Mouse (Mus musculus): ENCODE results near the gene Sympk. TPM values are rescaled to one million over a fixed set of nuclear protein-coding genes. Genes with fewer than 3 reads are reported as not detected.

The Sympk gene
- total RNA-seq, 2 experiments from 2014 or later, result 85.2 to 86.8 TPM

DNA sequence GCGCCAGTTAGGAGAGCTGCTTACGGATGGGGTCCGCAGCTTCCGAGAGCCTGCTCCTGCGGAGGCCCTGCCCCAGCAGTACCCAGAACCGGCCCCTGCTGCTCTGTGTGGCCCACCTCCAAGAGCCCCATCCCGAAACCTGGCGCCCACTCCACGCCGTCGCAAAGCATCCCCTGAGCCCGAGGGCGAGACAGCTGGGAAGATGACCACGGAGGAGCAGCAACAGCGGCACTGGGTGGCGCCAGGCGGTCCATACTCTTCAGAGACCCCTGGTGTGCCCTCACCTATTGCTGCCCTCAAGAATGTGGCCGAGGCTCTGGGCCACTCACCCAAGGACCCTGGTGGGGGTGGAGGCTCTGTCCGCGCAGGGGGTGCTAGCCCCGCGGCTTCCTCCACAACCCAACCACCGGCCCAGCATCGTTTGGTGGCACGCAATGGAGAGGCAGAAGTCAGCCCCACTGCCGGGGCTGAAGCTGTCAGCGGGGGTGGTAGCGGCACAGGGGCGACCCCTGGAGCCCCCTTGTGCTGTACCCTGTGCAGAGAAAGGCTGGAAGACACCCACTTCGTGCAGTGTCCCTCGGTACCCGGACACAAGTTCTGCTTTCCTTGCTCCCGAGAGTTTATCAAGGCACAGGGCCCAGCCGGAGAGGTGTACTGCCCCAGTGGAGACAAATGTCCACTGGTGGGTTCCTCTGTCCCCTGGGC lies 18.6 kb upstream of the Sympk start:
- DNase-seq, result no peak

DNA sequence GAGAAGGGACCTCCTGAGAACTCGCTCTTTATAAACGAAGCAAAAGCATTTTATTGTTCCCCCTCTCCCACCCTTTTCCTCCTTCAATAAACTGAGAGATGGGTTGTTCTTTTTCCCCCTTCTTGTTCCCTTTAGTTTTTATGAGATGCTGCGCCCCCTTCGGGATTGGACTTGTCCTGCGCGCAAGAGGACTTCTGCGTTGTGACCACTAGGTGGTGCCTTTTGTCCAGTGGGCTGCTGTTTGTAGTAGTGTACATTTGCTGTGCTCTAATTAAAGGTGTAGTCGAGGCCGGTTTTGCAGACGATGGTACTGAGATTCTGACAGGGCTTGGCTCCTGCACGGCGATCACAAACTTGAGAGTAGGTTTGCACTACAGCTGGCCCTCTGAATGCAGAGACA lies 17.7 kb upstream of the Sympk start:
- intact Hi-C loops (cut with DNase I), result loop anchor here (2.0 to 10.0 kb wide), 2 partner anchors 16 to 112 kb away; partner anchors contain the start of gene Foxa3
- DNase-seq, result peak; percentile 80 to 84

More for the DNA sequence above, 18.6 kb upstream of the Sympk start:
- intact Hi-C loops (cut with DNase I), result loop anchor here (2.0 to 10.0 kb wide), 2 partner anchors 17 to 111 kb away; partner anchors contain the start of gene Foxa3

DNA sequence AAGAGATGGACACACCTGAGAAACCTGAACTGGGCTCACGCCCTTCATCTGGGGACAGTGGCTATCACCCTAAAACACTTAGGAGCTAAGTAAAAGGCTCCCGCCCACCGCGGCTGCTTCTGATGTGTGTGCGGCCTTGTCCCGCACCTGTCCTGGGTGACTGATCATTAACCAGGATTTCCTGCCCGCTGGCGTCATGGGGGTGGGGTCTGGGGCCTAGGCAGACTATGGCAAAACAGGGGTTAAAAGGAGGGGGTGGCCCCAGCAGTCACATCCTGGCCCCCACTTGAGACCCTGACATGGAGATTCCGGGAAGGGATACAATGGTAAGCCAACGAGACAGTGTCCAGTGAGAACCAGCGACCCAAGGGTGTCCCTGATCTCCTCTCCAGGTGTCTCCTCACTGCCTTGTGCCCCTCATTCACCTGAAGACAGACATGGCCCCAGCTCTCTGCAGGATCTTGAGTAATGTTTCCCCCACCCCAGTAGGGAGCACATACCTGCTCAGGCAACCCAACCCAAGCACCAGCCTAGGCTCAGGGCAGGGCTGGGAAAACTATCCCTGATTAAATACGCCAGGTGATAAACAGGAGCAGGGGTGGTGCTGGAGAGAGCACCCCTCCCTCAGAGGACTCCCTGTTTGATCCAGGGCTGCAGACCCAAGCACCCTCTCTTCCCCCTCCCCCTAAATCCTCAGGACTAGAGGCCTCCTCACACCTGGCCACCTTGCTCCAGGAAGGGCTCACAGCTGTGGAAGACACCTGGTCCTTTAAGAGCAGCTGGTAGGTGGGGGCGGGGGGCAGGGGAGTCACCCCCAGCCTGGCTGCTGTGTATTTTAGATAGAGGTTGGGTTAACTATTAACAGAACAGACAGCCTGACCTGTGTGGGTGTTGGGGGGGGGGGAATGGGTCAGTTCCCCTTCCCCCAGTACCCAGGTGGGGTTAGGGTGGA lies 16.9 kb upstream of the Sympk start:
- intact Hi-C loops (cut with DNase I), result loop anchor here (2.0 to 10.0 kb wide), 2 partner anchors 15 to 113 kb away; partner anchors contain the start of gene Foxa3
- DNase-seq, result no peak

DNA sequence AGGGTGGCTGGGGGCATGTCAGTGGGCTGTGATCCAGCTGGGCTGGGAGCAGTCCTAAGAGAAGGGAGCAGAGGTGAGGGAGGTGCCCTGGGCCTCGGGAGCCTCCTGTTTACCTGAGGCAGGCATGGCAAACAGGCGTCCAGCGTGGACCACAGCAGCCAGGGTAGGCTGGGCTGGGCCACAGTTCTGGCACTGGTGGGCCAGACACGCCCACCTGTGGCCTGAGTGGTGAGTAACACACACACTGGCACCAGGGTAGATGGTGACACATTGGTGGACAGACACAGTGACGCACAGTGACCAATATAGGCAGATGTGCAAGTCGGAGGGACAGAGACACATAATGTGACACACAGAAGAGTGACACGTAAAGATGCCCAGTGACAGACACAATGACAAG lies 13.6 kb upstream of the Sympk start:
- intact Hi-C loops (cut with DNase I), result no loop called here
- no peak for DNase-seq

DNA sequence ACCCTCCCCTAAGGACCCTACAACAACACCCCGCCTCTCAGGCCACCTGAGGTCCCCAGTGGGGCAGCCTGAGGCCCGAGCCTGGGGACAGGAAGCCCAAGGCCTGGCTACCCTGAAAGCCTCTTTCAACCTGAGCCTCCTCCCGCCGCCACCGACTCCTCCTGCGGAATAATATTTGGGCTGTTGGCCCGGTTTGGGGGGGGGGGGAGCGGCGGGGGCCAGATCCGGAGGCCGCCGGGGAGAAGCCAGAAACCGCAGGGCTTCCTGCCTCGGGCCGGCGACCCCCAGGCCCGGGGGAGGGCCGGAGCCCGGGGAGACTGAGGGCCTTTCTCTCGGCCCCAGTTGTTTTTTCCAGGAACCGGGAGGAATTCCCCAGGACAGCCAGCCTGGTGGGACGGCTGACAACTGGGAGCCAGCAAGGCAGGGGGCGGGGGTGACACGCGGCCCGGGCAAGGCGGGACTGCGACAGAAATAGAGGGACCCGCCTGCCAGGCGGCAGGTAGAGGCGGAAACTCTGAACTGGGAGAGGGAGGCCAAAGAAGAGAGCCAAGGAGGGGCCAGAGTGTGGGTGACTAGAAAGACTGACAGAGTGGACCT lies 12.1 kb upstream of the Sympk start:
- peak; percentile 44 to 63 for DNase-seq
- intact Hi-C loops (cut with DNase I), result no loop called here

DNA sequence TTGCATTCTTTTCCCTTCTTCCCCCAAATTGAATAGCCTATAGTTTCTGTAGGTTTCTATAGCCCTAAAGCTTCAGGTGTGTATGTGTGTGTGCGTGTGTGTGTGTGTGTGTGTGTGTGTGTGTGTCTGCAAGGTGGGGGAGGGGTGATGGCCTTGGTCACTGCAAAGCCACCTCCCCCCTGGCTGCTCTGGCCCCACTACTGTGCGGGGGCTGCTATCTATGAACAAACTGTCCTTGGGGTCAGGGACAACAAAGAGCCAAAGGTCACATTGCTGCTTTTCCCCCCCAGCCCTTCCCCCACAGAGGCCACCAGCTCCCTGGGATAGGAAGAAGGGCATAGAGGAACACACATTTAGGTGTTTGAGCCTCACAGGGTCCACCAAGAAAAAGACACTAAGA lies 11.3 kb upstream of the Sympk start:
- intact Hi-C loops (cut with DNase I), result no loop called here
- DNase-seq, result no peak

DNA sequence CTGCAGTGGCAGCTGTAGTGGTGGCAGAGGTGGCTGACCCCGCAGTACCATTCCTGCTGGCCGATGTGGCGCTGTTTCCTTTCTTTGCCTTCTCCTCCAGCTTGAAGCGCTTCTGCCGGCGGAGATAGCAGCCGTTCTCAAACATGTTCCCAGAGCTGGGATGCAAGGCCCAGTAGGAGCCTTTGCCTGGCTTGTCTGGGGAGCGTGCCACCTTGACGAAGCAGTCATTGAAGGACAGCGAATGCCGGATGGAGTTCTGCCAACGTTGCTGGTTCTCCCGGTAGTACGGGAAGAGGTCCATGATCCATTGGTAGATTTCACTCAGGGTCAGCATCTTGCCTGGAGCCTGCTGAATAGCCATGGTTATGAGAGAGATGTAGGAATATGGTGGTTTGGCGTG lies 9.7 kb upstream of the Sympk start:
- intact Hi-C loops (cut with DNase I), result no loop called here
- DNase-seq, result no peak

DNA sequence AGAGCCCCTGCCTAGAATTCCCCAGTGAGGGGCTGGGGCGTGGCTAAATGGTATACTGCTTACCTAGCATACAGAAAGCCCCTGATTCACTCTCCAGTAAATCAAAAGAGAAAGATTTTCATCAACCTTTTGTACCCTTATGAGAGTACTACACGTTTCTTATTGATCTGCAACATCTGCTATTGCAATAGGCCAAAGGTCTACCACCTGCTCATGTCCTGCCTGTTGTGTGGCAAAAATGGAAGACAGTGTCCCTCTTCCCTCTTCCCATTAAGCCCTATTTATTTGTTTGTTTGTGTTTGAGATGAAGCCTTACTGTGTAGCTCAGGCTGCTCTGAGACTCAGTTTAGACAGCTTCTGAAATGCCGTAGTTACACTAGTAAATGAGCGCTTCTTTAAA lies 8.1 kb upstream of the Sympk start:
- intact Hi-C loops (cut with DNase I), result no loop called here
- no peak for DNase-seq

DNA sequence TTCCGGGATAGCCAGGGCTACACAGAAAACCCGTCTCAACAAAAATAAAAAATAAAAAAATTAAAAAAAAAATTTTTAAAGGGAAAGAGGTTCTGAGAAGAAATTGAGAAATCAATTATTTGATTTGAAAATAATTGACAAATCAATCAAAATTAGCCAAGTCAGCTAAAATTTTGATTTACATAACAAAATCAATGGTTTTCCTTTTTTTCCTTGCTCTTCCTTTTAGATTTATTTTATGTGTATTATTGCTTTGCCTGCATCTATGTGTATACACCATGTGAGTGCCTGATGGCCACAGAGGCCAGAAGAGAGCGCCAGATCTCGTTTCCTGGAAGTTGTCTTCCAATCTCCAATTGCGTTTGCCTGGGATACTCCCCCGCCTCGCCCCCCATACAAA lies 6.3 kb upstream of the Sympk start:
- intact Hi-C loops (cut with DNase I), result no loop called here
- DNase-seq, result no peak

DNA sequence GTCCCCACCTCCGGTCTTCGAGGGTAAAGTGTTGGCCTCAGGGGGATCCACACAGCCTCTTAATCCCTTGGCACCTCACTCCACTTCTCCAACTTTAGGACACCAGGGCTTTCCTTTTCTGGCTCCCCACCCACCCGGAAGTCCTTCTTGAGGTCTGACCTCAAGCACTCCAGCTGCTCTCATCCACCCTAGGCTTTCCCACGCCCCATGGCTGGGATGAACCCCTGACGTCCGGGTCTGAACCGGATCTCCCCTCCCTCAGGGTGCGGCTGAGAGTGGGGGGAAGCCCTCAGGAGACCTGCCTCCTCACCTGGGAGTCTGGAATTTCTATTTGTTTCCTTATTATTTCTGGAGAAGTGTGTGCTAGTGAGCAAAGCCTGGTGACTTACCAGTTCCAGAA lies 3.1 kb upstream of the Sympk start:
- intact Hi-C loops (cut with DNase I), result no loop called here
- DNase-seq, result no peak

DNA sequence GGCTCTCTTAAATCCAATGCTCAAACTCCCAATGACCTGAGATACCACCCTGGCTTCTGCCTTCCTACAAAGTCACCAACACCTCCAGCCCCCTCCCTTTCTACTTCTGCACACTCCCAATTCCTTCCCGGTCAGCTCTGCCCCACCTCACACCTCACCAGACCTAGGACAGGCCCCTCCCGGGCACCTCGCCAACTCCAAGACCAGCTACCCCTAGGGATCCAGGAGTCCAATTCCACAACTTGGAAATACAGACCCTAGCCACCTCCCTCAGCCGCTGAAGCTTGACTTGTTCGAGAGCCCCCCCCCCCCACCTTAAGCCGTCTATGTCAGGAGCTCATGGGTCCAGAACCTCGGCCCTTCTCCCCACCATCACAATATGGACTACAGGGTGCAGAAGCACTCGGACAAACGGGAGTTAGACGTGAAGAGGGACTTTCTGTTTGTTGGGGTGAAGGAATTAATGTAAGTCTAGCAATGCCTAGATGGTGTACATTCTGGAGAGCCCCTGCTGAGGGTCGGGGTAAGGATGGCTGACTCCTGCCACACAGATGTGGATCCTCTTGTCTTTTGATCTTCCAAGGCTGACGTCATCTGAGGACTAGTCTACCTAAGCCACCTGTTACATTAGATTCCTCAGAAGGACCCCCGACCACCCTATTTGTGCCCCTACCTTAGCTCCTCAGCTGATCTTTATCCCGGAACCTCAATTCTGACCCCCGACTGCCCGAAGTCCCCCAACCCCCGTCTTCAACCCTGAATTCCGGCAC lies 1.8 kb upstream of the Sympk start:
- DNase-seq, result no peak
- intact Hi-C loops (cut with DNase I), result loop anchor here (2.0 kb wide), 1 partner anchor 16 kb away; no protein-coding TSS in a partner anchor

DNA sequence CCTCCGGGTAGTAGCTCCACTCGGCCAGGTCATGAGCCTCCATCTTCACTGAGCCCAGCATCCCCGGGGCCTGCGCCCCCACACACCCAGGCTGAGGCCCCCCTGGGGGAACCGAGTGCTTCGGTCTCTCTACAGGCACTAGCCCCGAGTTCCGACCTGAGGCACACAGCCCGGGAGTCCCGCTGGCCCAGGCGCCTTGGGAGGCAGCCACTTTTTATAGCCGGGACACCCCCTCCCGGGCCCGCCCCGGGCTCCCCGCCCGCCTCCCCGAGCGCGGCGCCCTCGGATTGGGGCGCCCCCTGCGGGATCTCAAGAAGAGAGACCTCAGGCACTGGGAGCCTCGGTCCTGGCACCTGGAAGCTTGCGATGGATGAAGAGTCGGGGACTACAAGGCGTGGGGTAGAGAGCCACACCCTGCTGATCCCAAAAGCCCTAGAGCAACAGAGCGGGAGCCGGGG lies 791 bp upstream of the Sympk start, which contains the start of gene Foxa3:
TSS of gene Foxa3 (minus strand) at position 182 of the 458 bp plus-strand sequence.
- intact Hi-C loops (cut with DNase I), result loop anchor here (2.0 kb wide), 1 partner anchor 17 kb away; no protein-coding TSS in a partner anchor

DNA sequence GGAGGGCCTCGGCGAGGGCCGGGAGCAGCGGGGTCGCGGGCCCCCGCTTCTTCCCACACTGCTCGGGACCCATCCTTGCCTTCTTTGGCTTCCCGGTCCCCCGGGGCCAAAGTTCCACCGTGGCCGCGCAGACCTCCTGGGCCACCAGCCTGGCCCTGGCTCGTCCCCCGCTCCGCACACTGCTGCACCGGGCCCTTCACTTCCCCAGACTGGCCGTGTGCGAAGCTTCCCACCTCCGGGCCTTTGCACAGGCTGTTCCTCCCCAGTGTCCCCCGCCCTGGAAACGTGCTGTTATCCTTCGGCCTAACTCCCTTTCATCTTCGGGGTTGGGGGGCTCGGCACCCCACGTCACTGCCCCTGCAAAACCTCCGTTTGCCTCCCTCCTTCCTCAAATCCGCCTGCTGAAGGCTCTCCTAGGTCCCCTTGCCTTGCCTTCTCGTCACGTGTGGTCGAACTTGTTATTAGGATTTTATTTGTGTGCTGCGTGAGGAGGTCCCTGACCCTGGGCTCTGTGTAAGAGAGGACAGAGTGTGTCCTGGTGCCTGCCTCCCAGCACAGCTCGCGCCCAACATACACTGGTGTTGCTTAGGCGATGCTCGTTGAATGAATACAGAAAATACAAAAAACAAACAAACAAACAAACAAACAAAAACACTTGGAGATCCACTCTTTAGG lies 541 bp downstream of the Sympk start:
- DNase-seq, result peak in 1 of 2 experiments; percentile 23
- intact Hi-C loops (cut with DNase I), result loop anchor here (2.0 kb wide), 1 partner anchor 94 kb away; the partner anchor contains the start of genes Fbxo46 and Gm4969

More for the DNA sequence above, 791 bp upstream of the Sympk start, which contains the start of gene Foxa3:
- DNase-seq, result peak; percentile 44 to 52

DNA sequence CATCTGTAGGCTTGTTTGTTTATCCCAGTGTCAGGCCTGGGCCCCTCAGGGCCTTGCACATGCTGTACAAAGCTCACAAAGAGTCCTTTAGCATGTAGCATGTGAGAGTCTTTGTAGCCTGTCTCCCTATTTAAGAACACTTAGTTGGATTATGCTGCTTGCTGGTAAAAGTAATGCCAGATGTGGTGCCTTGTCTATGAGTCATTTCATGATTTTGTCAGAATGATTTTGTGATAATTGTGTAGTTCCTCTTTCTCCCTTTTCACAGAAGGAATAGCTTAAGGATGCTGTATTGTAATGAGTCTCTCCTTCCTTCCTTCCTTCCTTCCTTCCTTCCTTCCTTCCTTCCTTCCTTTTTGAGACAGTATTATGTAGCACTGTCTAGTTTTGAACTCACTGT lies 3.9 kb downstream of the Sympk start:
- DNase-seq, result no peak
- intact Hi-C loops (cut with DNase I), result no loop called here

DNA sequence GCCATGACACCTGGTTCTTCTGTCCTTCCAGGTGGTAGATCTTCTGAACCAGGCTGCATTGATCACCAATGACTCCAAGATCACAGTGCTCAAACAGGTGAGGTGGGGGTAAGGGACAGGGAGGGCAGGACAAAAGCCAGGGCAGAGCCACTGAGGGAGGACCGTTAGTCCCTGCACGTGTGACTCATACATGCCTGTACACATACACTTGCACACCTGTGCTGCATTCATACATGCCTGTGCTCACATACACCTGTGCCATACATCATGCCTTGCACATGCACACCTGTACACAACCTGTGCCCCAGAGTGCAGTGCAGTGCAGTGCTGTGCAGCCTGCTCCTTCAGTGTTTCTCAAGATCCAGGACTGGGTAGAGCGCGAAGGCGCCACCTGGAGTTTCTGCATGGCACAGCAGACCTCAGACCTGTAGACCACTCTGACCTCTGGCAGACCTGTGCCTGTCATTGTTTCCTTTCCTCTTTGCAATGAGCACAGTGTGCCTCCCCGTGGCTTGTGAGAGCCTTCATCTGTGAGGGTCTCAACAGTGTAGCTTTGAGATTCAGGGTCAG lies 5.0 kb downstream of the Sympk start:
- DNase-seq, result peak; percentile 43 to 60
- intact Hi-C loops (cut with DNase I), result no loop called here

DNA sequence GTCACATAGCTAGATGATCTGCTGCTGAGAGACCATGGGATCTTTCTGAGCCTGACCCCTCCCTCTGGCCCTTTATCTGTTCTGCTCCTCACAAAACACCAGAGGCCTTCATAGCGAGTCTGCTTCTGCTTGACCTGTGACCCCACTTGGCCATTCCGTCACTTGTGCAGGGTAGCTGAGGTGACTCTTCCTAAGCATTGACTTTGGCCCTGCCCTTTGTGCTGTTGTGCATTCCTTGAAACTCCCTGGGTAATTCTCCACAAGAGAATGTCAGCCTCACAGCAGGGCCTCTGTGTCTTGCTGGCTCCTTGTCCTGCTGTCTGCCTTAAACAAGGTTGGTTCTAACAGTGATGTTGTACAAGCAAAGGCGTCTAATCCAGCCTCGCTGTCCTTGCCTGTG lies 7.5 kb downstream of the Sympk start:
- intact Hi-C loops (cut with DNase I), result no loop called here

DNA sequence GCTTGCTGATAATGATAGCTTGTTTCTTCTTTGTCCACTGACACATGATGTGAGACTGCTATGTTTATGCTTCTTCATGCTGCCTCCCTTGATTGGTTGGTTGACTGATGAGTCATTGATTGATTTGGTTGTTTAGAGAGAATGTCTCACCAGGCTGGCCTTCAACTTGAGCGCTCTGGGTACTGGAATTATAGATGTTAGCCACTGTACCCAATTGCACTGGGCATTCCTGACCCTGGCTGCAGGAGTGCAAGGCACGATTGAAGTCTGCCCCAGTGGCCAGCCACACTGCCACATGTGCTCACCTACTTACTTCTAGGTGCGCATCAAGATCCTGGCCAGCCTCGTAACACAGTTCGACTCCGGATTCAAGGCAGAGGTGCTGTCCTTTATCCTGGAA lies 20.4 kb downstream of the Sympk start:
- intact Hi-C loops (cut with DNase I), result no loop called here
- no peak for DNase-seq

More for the DNA sequence above, 7.5 kb downstream of the Sympk start:
- DNase-seq, result no peak

DNA sequence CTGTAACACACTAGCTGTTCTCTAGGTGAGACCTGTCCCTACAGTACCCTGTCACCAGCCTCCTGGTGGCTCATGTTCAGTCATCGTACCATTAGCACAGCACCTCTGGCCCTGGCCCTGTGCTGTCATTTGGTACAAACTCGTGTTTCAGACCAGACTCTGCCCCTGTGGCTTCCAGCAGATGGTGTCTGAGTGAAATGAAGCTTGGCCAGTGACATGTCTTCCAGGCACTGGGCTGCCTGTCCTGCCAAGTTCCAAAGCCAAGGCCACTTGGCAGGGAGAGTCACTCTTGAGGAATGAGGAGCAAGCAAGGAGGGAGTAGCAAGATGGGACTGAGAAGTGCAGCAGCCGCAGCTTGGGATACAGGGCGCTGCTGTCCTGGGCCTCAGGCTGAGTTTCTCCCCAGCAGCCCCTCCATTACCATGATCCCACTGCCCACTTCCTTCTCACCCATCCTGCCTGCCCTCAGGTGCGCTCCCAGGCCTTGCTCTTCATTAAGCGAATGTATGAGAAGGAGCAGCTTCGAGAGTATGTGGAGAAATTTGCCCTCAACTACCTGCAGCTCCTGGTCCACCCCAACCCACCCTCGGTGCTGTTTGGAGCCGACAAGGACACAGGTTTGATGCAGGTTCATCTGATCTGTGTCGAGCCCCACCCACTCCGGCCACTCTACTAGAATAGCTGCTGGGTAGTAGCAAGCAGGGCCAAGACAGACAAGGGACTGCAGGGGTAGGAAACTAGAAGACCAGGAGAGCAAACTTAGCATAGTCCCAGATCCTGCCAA lies 22.3 kb downstream of the Sympk start:
- intact Hi-C loops (cut with DNase I), result no loop called here
- DNase-seq, result peak in 1 of 2 experiments; percentile 27
